Mouse (Mus musculus) forebrain, embryonic 10.5 days (tissue): ENCODE measurements around the gene Actb. TPM values are rescaled to one million over a fixed set of nuclear protein-coding genes. Genes with fewer than 3 reads are reported as not detected.
A peak's percentile ranks its signal among the peaks of the same experiment; 100 is the strongest.

Experiments
- DNase-seq: peaks from one replicate; pipeline ENCODE4 v3.0.0-alpha.2; 2017; ENCODE audit warnings: low spot score; ENCODE audit errors: extremely low spot score
- H3K27ac ChIP-seq: fragments of 300-500 bp; sonication (generic); 2 replicates; pipeline ENCODE4 v1.5.1; 2016; ENCODE audit warnings: mild to moderate bottlenecking
- H3K27me3 ChIP-seq: fragments of 300-500 bp; sonication (generic); 2 replicates; pipeline ENCODE4 v1.6.1; 2016; ENCODE audit warnings: mild to moderate bottlenecking; ENCODE audit not compliant: poor library complexity, severe bottlenecking
- H3K36me3 ChIP-seq: fragments of 300-500 bp; sonication (generic); replicated peaks from 2 replicates; pipeline ENCODE4 v1.6.1; 2016; ENCODE audit warnings: mild to moderate bottlenecking, moderate library complexity
- H3K4me1 ChIP-seq: fragments of 300-500 bp; sonication (generic); 2 replicates; pipeline ENCODE4 v1.6.1; 2016
- H3K4me3 ChIP-seq: fragments of 300-500 bp; sonication (generic); 2 replicates; pipeline ENCODE4 v1.5.1; 2016; ENCODE audit warnings: mild to moderate bottlenecking, moderate library complexity
- H3K9me3 ChIP-seq: fragments of 300-500 bp; sonication (generic); 2 replicates; pipeline ENCODE4 v1.6.1; 2016; ENCODE audit warnings: mild to moderate bottlenecking, moderate library complexity
- WGBS: fragments of 180-500 bp; shearing (Covaris S2); methylation state at CpG from one replicate; pipeline ENCODE4 v1.1.7; 2016; 5-methylcytosine and 5-hydroxymethylcytosine counted together
- polyA plus RNA-seq: library from polyadenylated mRNA; unstranded; fragments of >200 nt; fragmentation: Nextera tagmentation; extraction: Ambion mirVana; gene quantifications from 2 replicates; pipeline ENCODE4 v1.2.1, GENCODE M21; 2016

Actb gene
- polyA plus RNA-seq, 1 experiment from 2014 or later = 12,868 TPM

DNA sequence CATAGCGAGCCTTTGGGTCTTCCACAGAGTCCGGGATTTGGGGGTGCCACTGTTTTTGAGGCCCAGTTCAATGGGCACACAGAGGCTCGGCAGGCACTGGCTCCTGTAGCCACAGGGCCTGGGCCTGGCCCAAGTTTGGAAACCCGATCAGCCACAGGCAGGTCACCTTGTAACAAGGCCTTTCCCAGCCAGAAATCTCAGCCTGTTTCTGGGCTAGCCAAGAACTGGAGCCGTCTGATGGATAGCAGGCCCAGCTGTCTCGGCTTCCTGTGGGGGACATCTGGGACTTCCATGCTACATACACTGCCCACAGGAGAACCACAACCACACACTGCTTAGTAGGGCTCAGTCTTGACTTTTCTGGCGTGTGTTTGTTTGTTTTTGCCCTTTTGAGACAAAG, 10.0 kb upstream of the Actb start:
- Histone ChIP-seq H3K27ac (no peak overlapping the region), H3K9me3 (no peaks in the 10 kb centered on the region), H3K27me3 (no peaks in the 10 kb centered on the region), H3K4me3 (no peak overlapping the region), H3K36me3 (no peaks in the 10 kb centered on the region), H3K4me1 (peaks cover 6% of the 10 kb centered on the region; the same call in 1 of the 2 replicates)
- no peak for DNase-seq
- WGBS = 86% methylated on average over 7 of the region's 7 CpGs

GRCm38 (mm10) chr5:142915231-142915630, 8.7 kb upstream of the Actb start:
- WGBS = 93% methylated on average over 11 of the region's 11 CpGs
- no peak overlapping the region for H3K27ac ChIP-seq
- no peaks in the 10 kb centered on the region for H3K36me3 ChIP-seq
- H3K27me3 ChIP-seq = no peaks in the 10 kb centered on the region
- DNase-seq = no peak
- no peak overlapping the region for H3K4me3 ChIP-seq
- H3K4me1 ChIP-seq = peaks cover 2% of the 10 kb centered on the region
- no peaks in the 10 kb centered on the region for H3K9me3 ChIP-seq

GRCm38 (mm10) chr5:142912739-142913138, 6.2 kb upstream of the Actb start:
- Histone ChIP-seq H3K4me3 (no peak overlapping the region), H3K27me3 (no peaks in the 10 kb centered on the region), H3K27ac (no peak overlapping the region), H3K4me1 (peaks cover 27% of the 10 kb centered on the region), H3K36me3 (no peaks in the 10 kb centered on the region), H3K9me3 (no peaks in the 10 kb centered on the region)
- DNase-seq = no peak
- WGBS = 87% methylated on average over 4 of the region's 4 CpGs

DNA sequence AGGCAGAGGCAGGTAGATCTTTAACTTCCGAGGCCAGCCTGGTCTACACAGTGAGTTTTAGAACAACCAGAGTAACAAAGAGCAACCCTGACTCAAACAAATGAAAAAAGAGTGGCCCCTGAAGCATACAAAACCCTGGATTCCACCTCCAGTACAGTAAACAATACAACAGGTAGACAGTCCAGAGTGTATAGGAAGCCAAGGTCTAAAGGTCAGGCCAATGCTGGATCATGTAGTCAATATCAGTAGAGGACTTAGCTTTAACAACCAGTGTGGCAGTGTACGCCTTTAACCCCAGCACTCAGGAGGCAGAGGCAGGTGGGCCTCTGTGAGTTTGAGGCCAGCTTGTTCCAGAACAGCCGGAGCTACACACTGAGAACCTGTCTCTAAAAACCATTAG, 5.8 kb upstream of the Actb start:
- Histone ChIP-seq H3K9me3 (no peaks in the 10 kb centered on the region), H3K36me3 (no peaks in the 10 kb centered on the region), H3K27ac (no peak overlapping the region), H3K4me1 (peaks cover 31% of the 10 kb centered on the region), H3K4me3 (no peak overlapping the region), H3K27me3 (no peaks in the 10 kb centered on the region)
- 93% methylated on average over 3 of the region's 3 CpGs for WGBS
- no peak for DNase-seq

DNA sequence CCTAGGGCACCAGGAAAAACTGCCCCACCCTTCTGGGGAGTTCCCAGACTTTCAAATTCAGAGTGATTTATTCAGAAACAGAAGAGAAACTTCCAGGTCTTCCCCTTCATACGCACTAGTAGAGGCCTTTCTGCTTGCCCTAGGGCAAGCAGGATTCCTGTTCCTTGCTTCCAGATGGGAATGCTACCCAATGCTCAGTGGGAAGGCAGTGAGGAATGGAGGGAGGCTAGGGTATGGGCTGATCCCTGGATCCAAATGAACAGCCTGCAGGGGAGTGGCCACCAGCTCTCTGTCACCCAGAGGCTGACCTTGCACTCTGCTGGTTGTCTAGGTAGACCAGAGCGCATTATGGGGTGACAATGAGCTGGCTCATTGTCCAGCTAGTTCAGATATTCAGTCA, 5.1 kb upstream of the Actb start:
- no peaks in the 10 kb centered on the region for H3K9me3 ChIP-seq
- 89% methylated on average over 2 of the region's 2 CpGs for WGBS
- H3K27me3 ChIP-seq = no peaks in the 10 kb centered on the region
- H3K4me3 ChIP-seq = no peak overlapping the region
- H3K27ac ChIP-seq = no peak overlapping the region
- no peaks in the 10 kb centered on the region for H3K36me3 ChIP-seq
- peaks cover 37% of the 10 kb centered on the region for H3K4me1 ChIP-seq
- DNase-seq = no peak

DNA sequence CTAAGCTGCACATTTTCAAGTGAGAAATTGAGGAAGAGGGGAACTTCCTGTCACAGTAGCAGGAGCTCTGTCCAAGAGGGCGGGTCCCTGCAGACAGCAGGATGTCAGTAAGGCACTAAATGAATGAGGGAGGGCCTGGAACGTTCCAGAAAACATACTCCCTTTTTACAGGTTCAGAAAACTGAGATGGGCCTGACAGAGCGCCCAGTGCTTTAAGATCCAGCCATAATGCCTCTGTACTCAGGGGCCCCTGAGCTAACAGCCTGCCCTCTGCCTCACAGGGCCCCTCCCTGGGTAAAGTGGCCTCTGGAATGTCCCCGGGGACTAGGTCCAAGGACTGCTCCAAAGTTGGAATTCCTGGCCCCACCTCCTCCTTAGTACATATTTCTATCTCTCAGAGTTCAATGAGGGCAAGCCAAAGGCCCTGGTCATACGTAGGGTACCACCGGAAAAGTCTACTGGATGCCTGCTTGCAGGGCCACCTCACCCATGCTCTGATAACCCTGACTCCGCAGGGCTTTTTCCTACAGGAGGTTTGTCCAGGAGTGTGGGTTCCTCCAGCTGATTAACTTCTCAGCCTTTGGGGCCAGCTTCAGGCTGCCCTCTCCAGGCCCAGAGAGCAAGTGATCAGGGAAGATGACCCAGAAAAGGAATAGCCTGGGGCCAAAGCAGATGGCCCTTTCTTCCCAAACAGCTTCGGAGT, 3.2 kb upstream of the Actb start:
- H3K27ac ChIP-seq = peak overlapping the region; percentile 100
- peaks cover 45% of the 10 kb centered on the region for H3K4me1 ChIP-seq
- H3K9me3 ChIP-seq = no peaks in the 10 kb centered on the region
- no peaks in the 10 kb centered on the region for H3K27me3 ChIP-seq
- DNase-seq = no peak
- H3K36me3 ChIP-seq = peaks cover 13% of the 10 kb centered on the region
- 61% methylated on average over 8 of the region's 8 CpGs for whole genome bisulfite sequencing
- peak overlapping the region; percentile 6; the same call in 1 of the 2 replicates for H3K4me3 ChIP-seq

GRCm38 (mm10) chr5:142908941-142909575, 2.5 kb upstream of the Actb start:
- Histone ChIP-seq H3K27me3 (no peaks in the 10 kb centered on the region), H3K9me3 (no peaks in the 10 kb centered on the region), H3K4me1 (peaks cover 52% of the 10 kb centered on the region), H3K4me3 (peak overlapping the region; percentile 8; the same call in 1 of the 2 replicates), H3K27ac (peak overlapping the region; percentile 100), H3K36me3 (peaks cover 20% of the 10 kb centered on the region)
- WGBS = 52% methylated on average over 5 of the region's 5 CpGs
- no peak for DNase-seq

- DNase-seq = no peak
- Histone ChIP-seq H3K9me3 (no peaks in the 10 kb centered on the region), H3K36me3 (peaks cover 30% of the 10 kb centered on the region), H3K4me1 (peaks cover 57% of the 10 kb centered on the region), H3K27me3 (no peaks in the 10 kb centered on the region), H3K4me3 (peak overlapping the region; percentile 10; the same call in 1 of the 2 replicates), H3K27ac (peak overlapping the region; percentile 100)
- WGBS = 87% methylated on average over 5 of the region's 5 CpGs
Measured at GRCm38 (mm10) chr5:142907803-142908559, 1.4 kb upstream of the Actb start.

- H3K36me3 ChIP-seq = peaks cover 38% of the 10 kb centered on the region
- no peaks in the 10 kb centered on the region for H3K27me3 ChIP-seq
- 51% methylated on average over 14 of the region's 14 CpGs for WGBS
- H3K4me1 ChIP-seq = peaks cover 62% of the 10 kb centered on the region
- peak overlapping the region; percentile 100 for H3K27ac ChIP-seq
- peak; percentile 62 for DNase-seq
- no peaks in the 10 kb centered on the region for H3K9me3 ChIP-seq
- H3K4me3 ChIP-seq = peak overlapping the region; percentile 92
Measured at GRCm38 (mm10) chr5:142907048-142907802, 671 bp upstream of the Actb start.

DNA sequence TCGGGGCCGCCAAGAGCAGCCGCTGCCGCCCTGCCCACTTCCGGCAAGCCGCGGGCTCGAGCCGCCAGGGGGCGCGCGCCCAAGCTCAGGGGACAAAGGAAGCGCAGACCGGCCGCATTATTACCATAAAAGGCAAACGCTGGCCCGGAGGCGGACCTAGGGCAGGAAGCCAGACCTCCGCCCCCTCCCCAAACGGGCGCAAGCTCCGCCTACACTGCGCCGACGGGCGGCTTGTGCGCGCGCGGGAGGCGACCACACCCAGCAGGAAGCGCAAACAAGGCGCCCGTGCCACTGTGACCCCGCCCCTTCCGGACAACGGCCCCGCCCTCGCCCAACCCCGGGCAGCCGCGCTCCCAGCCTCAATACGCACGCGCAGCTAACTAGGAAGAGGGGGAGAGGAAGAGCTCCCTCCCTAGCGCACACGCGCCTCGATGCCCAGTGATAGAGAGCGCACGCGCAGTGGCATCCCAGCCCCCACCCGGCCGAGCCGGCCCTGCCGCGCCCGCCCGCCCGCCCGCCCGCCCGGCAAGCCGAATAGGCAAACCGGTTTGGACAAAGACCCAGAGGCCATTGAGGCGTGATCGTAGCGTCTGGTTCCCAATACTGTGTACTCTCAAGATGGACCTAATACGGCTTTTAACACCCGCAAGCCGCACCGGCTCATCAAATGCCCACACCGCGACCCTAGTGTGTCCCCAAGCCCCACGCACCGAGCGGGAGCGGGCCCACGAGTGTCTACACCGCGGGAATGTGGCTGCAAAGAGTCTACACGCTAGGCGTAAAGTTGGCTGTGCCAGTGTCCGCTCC, 626 bp downstream of the Actb start:
- no peaks in the 10 kb centered on the region for H3K9me3 ChIP-seq
- WGBS = under 1% methylated on average over 84 of the region's 84 CpGs
- peaks cover 51% of the 10 kb centered on the region for H3K36me3 ChIP-seq
- peak; percentile 100 for DNase-seq
- H3K27ac ChIP-seq = peak overlapping the region; percentile 100
- H3K4me1 ChIP-seq = peaks cover 62% of the 10 kb centered on the region
- no peaks in the 10 kb centered on the region for H3K27me3 ChIP-seq
- H3K4me3 ChIP-seq = peak overlapping the region; percentile 92

DNA sequence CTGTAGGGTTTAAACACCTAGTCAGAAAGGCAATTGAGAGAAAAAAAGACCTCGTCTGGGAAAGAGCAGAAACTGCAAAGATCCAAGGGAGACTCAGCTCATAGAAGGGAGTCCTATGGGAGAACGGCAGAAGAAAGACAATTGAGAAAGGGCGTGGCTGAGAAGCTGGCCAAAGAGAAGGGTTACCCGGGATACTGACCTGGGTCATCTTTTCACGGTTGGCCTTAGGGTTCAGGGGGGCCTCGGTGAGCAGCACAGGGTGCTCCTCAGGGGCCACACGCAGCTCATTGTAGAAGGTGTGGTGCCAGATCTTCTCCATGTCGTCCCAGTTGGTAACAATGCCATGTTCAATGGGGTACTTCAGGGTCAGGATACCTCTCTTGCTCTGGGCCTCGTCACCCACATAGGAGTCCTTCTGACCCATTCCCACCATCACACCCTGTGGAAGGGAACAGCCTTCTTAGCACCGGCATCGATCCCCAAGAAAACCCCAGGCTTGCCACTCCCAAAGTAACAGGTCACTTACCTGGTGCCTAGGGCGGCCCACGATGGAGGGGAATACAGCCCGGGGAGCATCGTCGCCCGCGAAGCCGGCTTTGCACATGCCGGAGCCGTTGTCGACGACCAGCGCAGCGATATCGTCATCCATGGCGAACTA, 1.4 kb downstream of the Actb start:
- H3K27ac ChIP-seq = peak overlapping the region; percentile 100
- 9% methylated on average over 27 of the region's 27 CpGs for WGBS

More for the DNA sequence above, 1.4 kb downstream of the Actb start:
- Histone ChIP-seq H3K27me3 (no peaks in the 10 kb centered on the region), H3K4me1 (peaks cover 60% of the 10 kb centered on the region), H3K4me3 (peak overlapping the region; percentile 92), H3K9me3 (no peaks in the 10 kb centered on the region), H3K36me3 (peaks cover 57% of the 10 kb centered on the region)
- no peak for DNase-seq
